Mouse (Mus musculus): Measurements from ENCODE around the gene Wdr73.

GRCm38 (mm10) chr7:80919647-80920008 is 18.6 kb upstream of the Wdr73 start:
- TF ChIP-seq EP300 (optimal IDR thresholded peaks at IDR 0.05): no peak
- no peak for TF ChIP-seq CTCF (IDR thresholded peaks at IDR 0.05; ENCODE audit: low read depth)

Data from stomach, postnatal 0 days (tissue).